Mouse (Mus musculus): ENCODE measurements at regions not wholly inside any gene's neighbourhood (a gene's known extent, or its start where the extent isn't known, plus 50 kb on each side); places are given as distances from the start of the nearest gene placed in this dataset.

- DNase-seq: no peak
Observed at GRCm38 (mm10) chr9:14184261-14184660, 90.6 kb upstream of the Sesn3 start.

- DNase-seq: no peak
Observed at GRCm38 (mm10) chr9:14185681-14186080, 89.2 kb upstream of the Sesn3 start.

- DNase-seq: no peak
Observed at GRCm38 (mm10) chr9:14187753-14188152, 87.1 kb upstream of the Sesn3 start.

GRCm38 (mm10) chr9:14188504-14188903 is 86.4 kb upstream of the Sesn3 start:
- no peak for DNase-seq

GRCm38 (mm10) chr9:14190660-14191059 is 84.2 kb upstream of the Sesn3 start:
- DNase-seq: no peak

- no peak for DNase-seq
Observed at GRCm38 (mm10) chr9:14194748-14195147, 80.1 kb upstream of the Sesn3 start.

GRCm38 (mm10) chr9:14199116-14199515 is 75.8 kb upstream of the Sesn3 start:
- no peak for DNase-seq

- no peak for DNase-seq
Observed at GRCm38 (mm10) chr9:14199983-14200700, 74.7 kb upstream of the Sesn3 start.

- DNase-seq: no peak
Observed at GRCm38 (mm10) chr9:14200852-14201251, 74.0 kb upstream of the Sesn3 start.

- DNase-seq: no peak
Observed at GRCm38 (mm10) chr9:14202551-14203306, 72.1 kb upstream of the Sesn3 start.

GRCm38 (mm10) chr9:14203307-14203695 is 71.6 kb upstream of the Sesn3 start:
- no peak for DNase-seq

- no peak for DNase-seq
Observed at GRCm38 (mm10) chr9:14203768-14204416, 71.0 kb upstream of the Sesn3 start.

- DNase-seq: no peak
Observed at GRCm38 (mm10) chr9:14204817-14205216, 70.0 kb upstream of the Sesn3 start.

- no peak for DNase-seq
Observed at GRCm38 (mm10) chr9:14206838-14207560, 67.9 kb upstream of the Sesn3 start.

GRCm38 (mm10) chr9:14207561-14207936 is 67.3 kb upstream of the Sesn3 start:
- DNase-seq: no peak

GRCm38 (mm10) chr9:14213283-14213682 is 61.6 kb upstream of the Sesn3 start:
- no peak for DNase-seq

GRCm38 (mm10) chr9:14215171-14215782 is 59.6 kb upstream of the Sesn3 start:
- no peak for DNase-seq

- no peak for DNase-seq
Observed at GRCm38 (mm10) chr9:14215961-14216360, 58.9 kb upstream of the Sesn3 start.

- DNase-seq: no peak
Observed at GRCm38 (mm10) chr9:14222936-14223335, 51.9 kb upstream of the Sesn3 start.

All from spleen, adult 18-20 months (tissue).